In the genomic region with DNA sequence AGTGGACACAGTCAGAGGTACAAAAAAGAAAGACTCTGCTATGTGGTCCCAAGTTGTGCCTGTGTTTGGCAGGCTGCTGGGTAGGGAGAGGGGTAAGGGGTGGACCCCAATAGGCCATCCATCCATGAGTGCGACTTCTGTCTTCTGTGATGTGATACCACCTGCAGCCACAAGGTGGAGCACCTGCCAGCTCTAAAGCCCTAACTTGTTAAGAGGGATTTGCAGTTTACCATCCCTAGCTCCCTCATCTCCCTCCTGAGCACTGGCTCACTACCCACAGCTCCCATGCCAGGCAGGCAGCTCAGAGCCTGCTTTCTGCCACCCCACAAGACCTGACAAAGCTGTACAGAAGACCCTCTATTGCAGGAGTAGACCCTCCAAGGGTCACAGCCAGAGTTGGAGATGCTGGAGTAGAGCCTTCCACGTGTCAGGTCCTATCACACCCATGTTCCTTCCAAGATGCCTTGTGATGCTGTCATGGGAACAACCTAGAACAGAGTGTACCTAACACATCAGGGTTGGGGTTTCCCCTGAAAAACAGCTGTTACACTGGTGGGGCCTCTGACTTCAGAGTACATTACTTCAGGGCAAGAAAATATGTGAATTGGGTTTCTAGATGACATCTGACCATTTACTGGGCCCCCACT, we compare ENCODE assay signal across 8 mouse cellular contexts. TPM values are rescaled to one million over a fixed set of nuclear protein-coding genes. Genes with fewer than 3 reads are reported as not detected.
DNase-seq lines count a peak whose midpoint lies in the region; ATAC-seq and TF ChIP-seq lines count a peak whose summit lies in the region.

No protein-coding gene starts in this region.

- no peaks in the 10 kb centered on the region for H3K9me3 ChIP-seq in liver, embryonic 12.5 days (replicated peaks)
- no peaks in the 10 kb centered on the region for H3K9me3 ChIP-seq in neural tube, embryonic 15.5 days (replicated peaks)

- peak; percentile 60 for ATAC-seq in activated CD4-positive, CD25-positive, alpha-beta regulatory T cell, adult 4 months
- ATAC-seq in liver, embryonic 12.5 days = peak; percentile 21; the same call in 1 of the 2 replicates
- ATAC-seq in neural tube, embryonic 15.5 days (ENCODE audit: low FRiP score) = peak; percentile 12; the same call in 1 of the 2 replicates

- 34% methylated on average over 2 of the region's 2 CpGs for WGBS in liver, embryonic 12.5 days (ENCODE audit: insufficient replicate concordance)
- WGBS in neural tube, embryonic 15.5 days = 41% methylated on average over 2 of the region's 2 CpGs

- H3K4me1 ChIP-seq in cortical plate, adult 2 months (ENCODE audit: control insufficient read depth, insufficient read depth, low read length) = peaks cover 5% of the 10 kb centered on the region; the same call in 1 of the 2 replicates
- H3K4me1 ChIP-seq in liver, embryonic 12.5 days = peaks cover 84% of the 10 kb centered on the region
- peaks cover 14% of the 10 kb centered on the region for H3K4me1 ChIP-seq in neural tube, embryonic 15.5 days

- H3K9ac ChIP-seq in liver, embryonic 12.5 days = no peak overlapping the region
- no peak overlapping the region for H3K9ac ChIP-seq in neural tube, embryonic 15.5 days (replicated peaks)

- no peak overlapping the region for H3K27ac ChIP-seq in cortical plate, adult 2 months (ENCODE audit: insufficient read depth, low read length)
- H3K27ac ChIP-seq in liver, embryonic 12.5 days = peak overlapping the region; percentile 71
- H3K27ac ChIP-seq in neural tube, embryonic 15.5 days (replicated peaks) = 0 out of 2 replicates have a peak overlapping the region, but pooled peaks have one; percentile 33

- TF ChIP-seq POLR2A in cortical plate, adult 2 months (IDR thresholded peaks at IDR 0.05; ENCODE audit: extremely low read depth, insufficient read depth, low read length) = no peak

- no peaks in the 10 kb centered on the region for H3K36me3 ChIP-seq in liver, embryonic 12.5 days
- no peaks in the 10 kb centered on the region for H3K36me3 ChIP-seq in neural tube, embryonic 15.5 days

- peak; percentile 89 for DNase-seq in B cell, adult 2 months
- DNase-seq in gastrocnemius, postnatal 14 days = peak; percentile 72
- DNase-seq in kidney, postnatal 10 days = peak; percentile 91
- peak; percentile 90 for DNase-seq in testis, postnatal 10 days (ENCODE audit: low spot score)

- no peak overlapping the region for H3K4me3 ChIP-seq in cortical plate, adult 2 months (ENCODE audit: insufficient read depth, low read length)
- H3K4me3 ChIP-seq in liver, embryonic 12.5 days = no peak overlapping the region
- no peak overlapping the region for H3K4me3 ChIP-seq in neural tube, embryonic 15.5 days (replicated peaks)

- TF ChIP-seq CTCF in cortical plate, adult 2 months (IDR thresholded peaks at IDR 0.05; ENCODE audit: extremely low read depth, insufficient read depth, low read length) = peak; percentile 96

- intact Hi-C loops in gastrocnemius, postnatal 14 days (cut with DNase I; ENCODE audit: low total_unique reads) = loop anchor here (2.0 kb wide), 1 partner anchor 71 kb away; no protein-coding TSS in a partner anchor

- H3K4me2 ChIP-seq in liver, embryonic 12.5 days = no peak overlapping the region
- H3K4me2 ChIP-seq in neural tube, embryonic 15.5 days = no peak overlapping the region

- 0 out of 2 replicates have a peak, but pooled peaks cover 4% of the 10 kb centered on the region for H3K27me3 ChIP-seq in liver, embryonic 12.5 days (replicated peaks)
- no peaks in the 10 kb centered on the region for H3K27me3 ChIP-seq in neural tube, embryonic 15.5 days (replicated peaks)

RNA-seq across cellular contexts. Expression of gene Gramd4, which starts 3.5 kb away (rescaled TPM):
- polyA plus RNA-seq in activated CD4-positive, CD25-positive, alpha-beta regulatory T cell, adult 4 months (2017; shearing (Covaris generic)) = 10 to 100 TPM; 20.5 to 22.7 TPM
- 32.6 and 34.3 TPM in 2 replicates for polyA plus RNA-seq in cortical plate, adult 2 months (2012; rRNA removed)
- 1 to 10 TPM; 7.2 to 8.2 TPM for total RNA-seq in gastrocnemius, postnatal 14 days (2021)
- polyA plus RNA-seq in liver, embryonic 12.5 days (2016; fragmentation: Nextera tagmentation; extraction: Ambion mirVana) = 14.4 and 15.1 TPM in 2 replicates
- polyA plus RNA-seq in neural tube, embryonic 15.5 days (2015; fragmentation: Nextera tagmentation; extraction: Ambion mirVana) = 25.4 and 25.8 TPM in 2 replicates

RNA-seq across cellular contexts. Expression of gene Celsr1, which starts 20.4 kb away (rescaled TPM):
- polyA plus RNA-seq in activated CD4-positive, CD25-positive, alpha-beta regulatory T cell, adult 4 months (2017; shearing (Covaris generic)) = 1 to 10 TPM; 3.9 to 4.9 TPM
- 2.2 and 2.4 TPM in 2 replicates for polyA plus RNA-seq in cortical plate, adult 2 months (2012; rRNA removed)
- under 1 TPM; 0.31 to 0.94 TPM for total RNA-seq in gastrocnemius, postnatal 14 days (2021)
- 0.11 and 0.25 TPM in 2 replicates for polyA plus RNA-seq in liver, embryonic 12.5 days (2016; fragmentation: Nextera tagmentation; extraction: Ambion mirVana)
- polyA plus RNA-seq in neural tube, embryonic 15.5 days (2015; fragmentation: Nextera tagmentation; extraction: Ambion mirVana) = 0.88 and 1.4 TPM in 2 replicates
